Mouse (Mus musculus) heart, postnatal 14 days (tissue): ENCODE results near the gene 4931414P19Rik. TPM values are rescaled to one million over a fixed set of nuclear protein-coding genes. Genes with fewer than 3 reads are reported as not detected.

Experiments used
- DNase-seq, 2 experiments: peaks; one replicate each; pipeline ENCODE4 v3.0.0; 2021 to 2022
- intact Hi-C: fragments of 180-260 bp; cut with DNase I; formaldehyde crosslinking; loops from one replicate; pipeline ENCODE4 v1.15.1; 2025
- long read RNA-seq, 2 experiments: library from polyadenylated mRNA; stranded (forward); transcript quantifications; one replicate each; pipeline ENCODE4 v2.0.0; 2021
- total RNA-seq, 2 experiments: library from RNA; stranded (reverse); gene quantifications; 2 replicates each; pipeline ENCODE4 v1.2.3; 2021

Gene 4931414P19Rik
- total RNA-seq: 1 to 10 TPM; 5.0 to 6.0 TPM
- long read RNA-seq, experiment 1, partial matches to known transcripts: 2 of 6 reads
- long read RNA-seq, experiment 1, other reads (novel, unspliced or antisense): 1 of 6 reads
- long read RNA-seq, experiment 2, partial matches to known transcripts: 0 of 3 reads
- long read RNA-seq, experiment 2, other reads (novel, unspliced or antisense): 0 of 3 reads

- DNase-seq: peak; percentile 88 to 89
- intact Hi-C loops: loop anchor here (5.0 kb wide), 1 partner anchor 36 kb away; the partner anchor contains the start of genes Cdh24 and Gm17606
Observed at GRCm38 (mm10) chr14:54605752-54606321, at the start of gene 4931414P19Rik. 4931414P19Rik (minus strand) TSS chr14:54605993.

- intact Hi-C loops: loop anchor here (5.0 kb wide), 1 partner anchor 34 kb away; the partner anchor contains the start of genes 1700123O20Rik and Acin1
- peak; percentile 82 to 87 for DNase-seq
Observed at GRCm38 (mm10) chr14:54653496-54653895, 47.7 kb upstream of the 4931414P19Rik start.

- no peak for DNase-seq
Observed at GRCm38 (mm10) chr14:54652787-54653186, 47.0 kb upstream of the 4931414P19Rik start.

GRCm38 (mm10) chr14:54651556-54651955 lies 45.8 kb upstream of the 4931414P19Rik start:
- DNase-seq: no peak
- intact Hi-C loops: loop anchor here (2.0 to 5.0 kb wide), 2 partner anchors 36 to 49 kb away; partner anchors contain the start of genes 1700123O20Rik and Acin1

More at GRCm38 (mm10) chr14:54652787-54653186, 47.0 kb upstream of the 4931414P19Rik start:
- intact Hi-C loops: loop anchor here (5.0 kb wide), 1 partner anchor 35 kb away; the partner anchor contains the start of genes 1700123O20Rik and Acin1

GRCm38 (mm10) chr14:54650621-54651454 lies 45.0 kb upstream of the 4931414P19Rik start:
- intact Hi-C loops: loop anchor here (2.0 to 5.0 kb wide), 2 partner anchors 36 to 50 kb away; partner anchors contain the start of genes 1700123O20Rik and Acin1
- peak; percentile 81 to 89 for DNase-seq

GRCm38 (mm10) chr14:54647900-54648299 lies 42.1 kb upstream of the 4931414P19Rik start:
- DNase-seq: no peak
- intact Hi-C loops: loop anchor here (10.0 kb wide), 1 partner anchor 583 kb away; no protein-coding TSS in a partner anchor

- DNase-seq: no peak
- intact Hi-C loops: loop anchor here (10.0 kb wide), 1 partner anchor 582 kb away; no protein-coding TSS in a partner anchor
Observed at GRCm38 (mm10) chr14:54646898-54647636, 41.3 kb upstream of the 4931414P19Rik start.

- no peak for DNase-seq
- intact Hi-C loops: loop anchor here (10.0 kb wide), 1 partner anchor 582 kb away; no protein-coding TSS in a partner anchor
Observed at GRCm38 (mm10) chr14:54646455-54646854, 40.7 kb upstream of the 4931414P19Rik start.

- no peak for DNase-seq
- intact Hi-C loops: loop anchor here (5.0 to 10.0 kb wide), 3 partner anchors 37 to 579 kb away; partner anchors contain the start of gene 4931414P19Rik
Observed at GRCm38 (mm10) chr14:54644294-54644693, 38.5 kb upstream of the 4931414P19Rik start.

- intact Hi-C loops: loop anchor here (2.0 to 10.0 kb wide), 4 partner anchors 36 to 578 kb away; partner anchors contain the start of gene 4931414P19Rik
- no peak for DNase-seq
Observed at GRCm38 (mm10) chr14:54643011-54643410, 37.2 kb upstream of the 4931414P19Rik start.

- intact Hi-C loops: loop anchor here (2.0 to 10.0 kb wide), 4 partner anchors 35 to 578 kb away; partner anchors contain the start of gene 4931414P19Rik
- no peak for DNase-seq
Observed at GRCm38 (mm10) chr14:54642224-54642944, 36.6 kb upstream of the 4931414P19Rik start.

GRCm38 (mm10) chr14:54641305-54641969 lies 35.6 kb upstream of the 4931414P19Rik start, which contains the start of gene Cdh24:
Cdh24 (minus strand) TSS chr14:54641364.
- DNase-seq: peak; percentile 89 to 90
- intact Hi-C loops: loop anchor here (1.0 to 10.0 kb wide), 4 partner anchors 34 to 577 kb away; partner anchors contain the start of gene 4931414P19Rik

- intact Hi-C loops: loop anchor here (1.0 to 10.0 kb wide), 4 partner anchors 34 to 576 kb away; partner anchors contain the start of gene 4931414P19Rik
- DNase-seq: no peak
Observed at GRCm38 (mm10) chr14:54640946-54641304, 35.1 kb upstream of the 4931414P19Rik start, which contains the start of gene Gm17606. Gm17606 (plus strand) TSS chr14:54640952.

GRCm38 (mm10) chr14:54640121-54640520 lies 34.3 kb upstream of the 4931414P19Rik start:
- intact Hi-C loops: loop anchor here (5.0 to 10.0 kb wide), 3 partner anchors 33 to 575 kb away; partner anchors contain the start of gene 4931414P19Rik
- DNase-seq: no peak

GRCm38 (mm10) chr14:54638210-54638609 lies 32.4 kb upstream of the 4931414P19Rik start:
- intact Hi-C loops: loop anchor here (5.0 kb wide), 1 partner anchor 111 kb away; no protein-coding TSS in a partner anchor

GRCm38 (mm10) chr14:54636954-54637353 lies 31.2 kb upstream of the 4931414P19Rik start:
- peak; percentile 47 to 60 for DNase-seq
- intact Hi-C loops: loop anchor here (5.0 kb wide), 1 partner anchor 110 kb away; no protein-coding TSS in a partner anchor

More at GRCm38 (mm10) chr14:54638210-54638609, 32.4 kb upstream of the 4931414P19Rik start:
- no peak for DNase-seq

- DNase-seq: no peak
- intact Hi-C loops: no loop called here
Observed at GRCm38 (mm10) chr14:54634182-54634581, 28.4 kb upstream of the 4931414P19Rik start.

- intact Hi-C loops: no loop called here
- no peak for DNase-seq
Observed at GRCm38 (mm10) chr14:54632252-54632651, 26.5 kb upstream of the 4931414P19Rik start.
